Mouse (Mus musculus) left cerebral cortex, postnatal 14 days (tissue): ENCODE measurements around the gene Col26a1. TPM values are rescaled to one million over a fixed set of nuclear protein-coding genes. Genes with fewer than 3 reads are reported as not detected.
"Not testable (repeated sequence)": the region's sequence is repeated elsewhere in the genome, so short reads cannot be mapped to it uniquely, and the experiment has no call there.

Source experiments
- DNase-seq, 2 experiments: peaks; one replicate each; pipeline ENCODE4 v3.0.0; 2021 to 2022; ENCODE audit warnings: low spot score in 2 of 2, mixed read lengths in 1 of 2
- intact Hi-C: fragments of 180-260 bp; cut with DNase I; formaldehyde crosslinking; loops from one replicate; pipeline ENCODE4 v1.15.1; 2025
- total RNA-seq, 2 experiments: library from RNA; stranded (reverse); gene quantifications; 2 replicates each; pipeline ENCODE4 v1.2.3; 2021

Gene Col26a1
- total RNA-seq, 2 experiments from 2014 or later, result 17.2 to 20.4 TPM

- DNase-seq, result no peak
- intact Hi-C loops, result no loop called here
Observed at GRCm38 (mm10) chr5:136773044-136774039, 109.7 kb downstream of the Col26a1 start.

- intact Hi-C loops, result no loop called here
- no peak for DNase-seq
Observed at GRCm38 (mm10) chr5:136771132-136771531, 111.9 kb downstream of the Col26a1 start.

- DNase-seq, result no peak
- intact Hi-C loops, result no loop called here
Observed at GRCm38 (mm10) chr5:136767304-136767703, 115.7 kb downstream of the Col26a1 start.

GRCm38 (mm10) chr5:136764157-136764669 lies 118.8 kb downstream of the Col26a1 start:
- intact Hi-C loops, result no loop called here
- DNase-seq, result no peak

- no peak for DNase-seq
- intact Hi-C loops, result no loop called here
Observed at GRCm38 (mm10) chr5:136760345-136760744, 122.7 kb downstream of the Col26a1 start.

- intact Hi-C loops, result loop anchor here (5.0 to 10.0 kb wide), 3 partner anchors 185 to 557 kb away; no protein-coding TSS in a partner anchor
- no peak for DNase-seq
Observed at GRCm38 (mm10) chr5:136759781-136760180, 123.2 kb downstream of the Col26a1 start.

- intact Hi-C loops, result loop anchor here (5.0 to 10.0 kb wide), 3 partner anchors 181 to 553 kb away; no protein-coding TSS in a partner anchor
- DNase-seq, result peak; percentile 63 to 85
Observed at GRCm38 (mm10) chr5:136755696-136756095, 127.3 kb downstream of the Col26a1 start.

- intact Hi-C loops, result loop anchor here (10.0 kb wide), 1 partner anchor 179 kb away; no protein-coding TSS in a partner anchor
- DNase-seq, result no peak
Observed at GRCm38 (mm10) chr5:136754053-136754591, 128.9 kb downstream of the Col26a1 start.

GRCm38 (mm10) chr5:136753176-136753575 lies 129.8 kb downstream of the Col26a1 start:
- not testable (repeated sequence) for DNase-seq
- intact Hi-C loops, result loop anchor here (10.0 kb wide), 1 partner anchor 178 kb away; no protein-coding TSS in a partner anchor

GRCm38 (mm10) chr5:136752104-136752503 lies 130.9 kb downstream of the Col26a1 start:
- intact Hi-C loops, result loop anchor here (10.0 kb wide), 1 partner anchor 177 kb away; no protein-coding TSS in a partner anchor
- DNase-seq, result no peak

GRCm38 (mm10) chr5:136746596-136746995 lies 136.4 kb downstream of the Col26a1 start:
- DNase-seq, result no peak
- intact Hi-C loops, result no loop called here

- no peak for DNase-seq
- intact Hi-C loops, result no loop called here
Observed at GRCm38 (mm10) chr5:136738918-136739317, 144.1 kb downstream of the Col26a1 start.

- peak in 1 of 2 experiments; percentile 36 for DNase-seq
- intact Hi-C loops, result not testable (repeated sequence)
Observed at GRCm38 (mm10) chr5:136726271-136726670, 156.7 kb downstream of the Col26a1 start.

- intact Hi-C loops, result no loop called here
- peak; percentile 45 to 47 for DNase-seq
Observed at GRCm38 (mm10) chr5:136721596-136721995, 161.4 kb downstream of the Col26a1 start.

- DNase-seq, result no peak
- intact Hi-C loops, result no loop called here
Observed at GRCm38 (mm10) chr5:136718656-136719055, 164.4 kb downstream of the Col26a1 start.

GRCm38 (mm10) chr5:136717573-136717854 lies 165.5 kb downstream of the Col26a1 start:
- intact Hi-C loops, result no loop called here
- DNase-seq, result no peak

- intact Hi-C loops, result no loop called here
- DNase-seq, result no peak
Observed at GRCm38 (mm10) chr5:136716696-136717572, 166.1 kb downstream of the Col26a1 start.

GRCm38 (mm10) chr5:136714879-136715278 lies 168.1 kb downstream of the Col26a1 start:
- peak; percentile 52 to 71 for DNase-seq

GRCm38 (mm10) chr5:136714232-136714875 lies 168.7 kb downstream of the Col26a1 start:
- intact Hi-C loops, result no loop called here
- DNase-seq, result no peak

More at GRCm38 (mm10) chr5:136714879-136715278, 168.1 kb downstream of the Col26a1 start:
- intact Hi-C loops, result no loop called here
